Mouse (Mus musculus): ENCODE measurements around the gene Cda.

DNA sequence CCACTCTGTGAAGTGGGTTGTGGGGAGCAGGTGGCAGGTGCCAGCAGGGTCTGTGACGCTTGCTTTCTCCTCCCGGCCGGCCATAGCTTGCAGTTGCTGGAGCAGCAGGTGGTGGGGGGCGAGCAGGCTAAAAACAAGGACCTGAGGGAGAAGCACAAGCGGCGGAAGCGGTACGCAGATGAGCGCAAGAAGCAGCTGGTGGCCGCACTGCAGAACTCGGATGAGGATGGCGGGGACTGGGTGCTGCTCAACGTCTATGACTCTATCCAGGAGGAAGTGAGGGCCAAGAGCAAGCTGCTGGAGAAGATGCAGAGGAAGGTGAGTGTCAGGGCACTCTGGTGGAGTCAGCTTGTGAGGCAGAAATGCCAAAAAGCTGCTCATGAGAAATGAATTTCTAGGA, 75.8 kb downstream of the Cda start:
- TF ChIP-seq CTCF (IDR thresholded peaks at IDR 0.05 in 2 of 3, conservative IDR thresholded peaks at IDR 0.05 in 1 of 3; ENCODE audit: control insufficient read depth in 1 of 3, insufficient read depth in 1 of 3, low read depth in 2 of 3, low read length in 3 of 3, poor library complexity in 1 of 3, severe bottlenecking in 1 of 3), result no peak
- no peak for TF ChIP-seq MXI1 (IDR thresholded peaks at IDR 0.05; ENCODE audit: low read depth, low read length)
- no peak for TF ChIP-seq EP300 (IDR thresholded peaks at IDR 0.05; ENCODE audit: low read depth in 1 of 2, low read length in 2 of 2)
- no peak for TF ChIP-seq KAT2A (conservative IDR thresholded peaks at IDR 0.05; ENCODE audit: low read depth, low read length)
- no peak for TF ChIP-seq POLR2A (IDR thresholded peaks at IDR 0.05; ENCODE audit: control insufficient read depth in 1 of 2, insufficient read depth in 1 of 2, low read depth in 1 of 2, low read length in 2 of 2, poor library complexity in 1 of 2)
- TF ChIP-seq ZKSCAN1 (IDR thresholded peaks at IDR 0.05; ENCODE audit: low read depth, low read length), result no peak
- TF ChIP-seq USF1 (IDR thresholded peaks at IDR 0.05; ENCODE audit: low read depth, low read length), result no peak
- TF ChIP-seq MYB (IDR thresholded peaks at IDR 0.05; ENCODE audit: low read depth, low read length), result no peak
- no peak for TF ChIP-seq MEF2A (IDR thresholded peaks at IDR 0.05; ENCODE audit: extremely low read depth, insufficient replicate concordance, low read depth, low read length, poor library complexity, severe bottlenecking)
- TF ChIP-seq POLR2AphosphoS2 (IDR thresholded peaks at IDR 0.05; ENCODE audit: low read length), result no peak

Data from MEL (cell line).